Mouse (Mus musculus) forebrain, postnatal 0 days (tissue): ENCODE results near the gene B3galt1. TPM values are rescaled to one million over a fixed set of nuclear protein-coding genes. Genes with fewer than 3 reads are reported as not detected.

Experiments used
- ATAC-seq: fragments of 200-750 bp; cut with Nextera tagmentation; 2 replicates; pipeline ENCODE4 v1.8.0; 2017; ENCODE audit warnings: mild to moderate bottlenecking, moderate library complexity
- DNase-seq: peaks from one replicate; pipeline ENCODE4 v3.0.0-alpha.2; 2015
- H3K27ac ChIP-seq: fragments of 300-500 bp; sonication (generic); 2 replicates; pipeline ENCODE4 v1.5.1; 2014; ENCODE audit warnings: low read depth, mild to moderate bottlenecking, antibody characterized with exemption, low read length, moderate library complexity, mixed read lengths
- H3K27me3 ChIP-seq: fragments of 300-500 bp; sonication (generic); 2 replicates; pipeline ENCODE4 v1.6.1; 2014; ENCODE audit warnings: mild to moderate bottlenecking, low read length, mixed read lengths; ENCODE audit not compliant: insufficient read depth
- H3K36me3 ChIP-seq: fragments of 300-500 bp; sonication (generic); 2 replicates; pipeline ENCODE4 v1.6.1; 2014; ENCODE audit warnings: mild to moderate bottlenecking, moderate library complexity; ENCODE audit not compliant: insufficient read depth
- H3K4me1 ChIP-seq: fragments of 300-500 bp; sonication (generic); 2 replicates; pipeline ENCODE4 v1.6.1; 2014; ENCODE audit warnings: antibody characterized with exemption; ENCODE audit not compliant: insufficient read depth
- H3K4me2 ChIP-seq: fragments of 300-500 bp; sonication (generic); 2 replicates; pipeline ENCODE4 v1.6.1; 2014; ENCODE audit warnings: low read depth, mild to moderate bottlenecking, moderate library complexity
- H3K4me3 ChIP-seq: fragments of 300-500 bp; sonication (generic); 2 replicates; pipeline ENCODE4 v1.5.1; 2014; ENCODE audit warnings: low read depth, low read length, mixed read lengths
- H3K9ac ChIP-seq: fragments of 300-500 bp; sonication (generic); 2 replicates; pipeline ENCODE4 v1.6.1; 2014; ENCODE audit warnings: mild to moderate bottlenecking
- H3K9me3 ChIP-seq: fragments of 300-500 bp; sonication (generic); 2 replicates; pipeline ENCODE4 v1.6.1; 2016; ENCODE audit warnings: low read length
- CTCF ChIP-seq: sonication (generic); IDR thresholded peaks from 2 replicates; pipeline ENCODE4 v1.5.1; 2016; ENCODE audit warnings: antibody characterized with exemption, control low read depth, low read depth
- WGBS: fragments of 180-500 bp; shearing (Covaris S2); extraction: QIAGEN DNeasy Blood & Tissue Kit; methylation state at CpG from one replicate; pipeline ENCODE4 v1.1.7; 2014; 5-methylcytosine and 5-hydroxymethylcytosine counted together
- polyA plus RNA-seq: library from polyadenylated mRNA; unstranded; fragments of >200 nt; fragmentation: Nextera tagmentation; extraction: Ambion mirVana; gene quantifications from 2 replicates; pipeline ENCODE4 v1.2.1, GENCODE M21; 2015
- total RNA-seq: library from RNA; depleted of rRNA; stranded (reverse); fragments of >200 nt; gene quantifications from 2 replicates; pipeline ENCODE4 v1.2.3, GENCODE M21; 2014

Gene B3galt1
- total and polyA plus RNA-seq, 2 experiments from 2014 or later = 12.8 to 55.2 TPM

DNA sequence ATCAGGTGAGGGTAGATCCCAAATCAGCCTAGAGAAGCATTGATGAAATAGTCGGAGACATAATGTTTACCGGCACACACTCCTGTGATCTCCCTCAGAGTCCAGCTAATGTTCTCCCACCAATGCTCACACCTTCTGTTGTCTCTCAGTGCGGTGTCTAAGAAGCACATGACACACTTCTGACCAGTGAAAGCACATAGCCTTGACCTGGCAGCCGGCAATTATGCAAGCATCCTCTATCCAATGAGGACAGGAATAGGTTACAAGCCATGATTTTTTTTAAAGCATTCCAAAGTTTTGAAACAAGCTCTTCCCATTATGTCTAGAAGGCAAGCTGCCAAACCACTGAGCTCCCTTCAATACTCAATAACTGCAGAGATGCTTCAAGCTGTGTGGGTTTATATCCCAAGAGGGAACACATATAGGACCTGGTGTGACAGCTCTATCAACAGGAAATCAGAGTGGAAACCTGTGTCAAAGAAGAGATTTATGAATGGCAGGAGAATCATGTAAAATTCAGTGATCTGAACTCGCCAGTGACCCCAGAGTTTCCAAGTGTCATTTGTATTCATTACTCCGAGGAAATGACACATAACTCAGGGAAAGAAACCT, 456.0 kb downstream of the B3galt1 start:
- no peak overlapping the region for H3K27ac ChIP-seq
- DNase-seq (no peak), ATAC-seq (no peak)
- no peak overlapping the region for H3K4me2 ChIP-seq
- H3K4me1 ChIP-seq = no peaks in the 10 kb centered on the region
- no peak overlapping the region for H3K4me3 ChIP-seq
- H3K36me3 ChIP-seq = no peaks in the 10 kb centered on the region
- no peaks in the 10 kb centered on the region for H3K27me3 ChIP-seq
- no peaks in the 10 kb centered on the region for H3K9me3 ChIP-seq
- 89% methylated on average over 6 of the region's 6 CpGs for WGBS
- no peak for TF ChIP-seq CTCF
- no peak overlapping the region for H3K9ac ChIP-seq

DNA sequence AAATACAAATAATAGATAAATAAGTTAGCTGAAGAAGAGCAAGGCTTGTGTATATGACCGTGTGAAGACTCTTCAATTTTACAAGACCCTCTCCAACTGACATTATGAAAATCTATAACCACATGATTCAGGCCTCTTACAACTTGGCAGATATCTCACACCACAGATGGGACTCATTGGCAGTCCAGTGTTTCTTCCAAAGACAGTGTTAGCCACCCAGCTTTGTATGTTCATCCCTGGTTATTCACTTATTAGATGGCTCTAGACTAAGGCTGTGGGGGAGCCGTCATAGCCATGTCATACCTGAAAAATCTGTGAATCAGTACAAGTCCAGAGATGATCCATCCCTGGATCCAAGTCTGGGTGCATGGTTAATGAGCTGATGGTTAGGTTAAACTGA, 463.1 kb downstream of the B3galt1 start:
- Histone ChIP-seq H3K4me3 (no peak overlapping the region), H3K9ac (no peak overlapping the region), H3K27me3 (no peaks in the 10 kb centered on the region), H3K9me3 (no peaks in the 10 kb centered on the region), H3K27ac (no peak overlapping the region), H3K4me2 (no peak overlapping the region), H3K36me3 (no peaks in the 10 kb centered on the region), H3K4me1 (no peaks in the 10 kb centered on the region)
- ATAC-seq (no peak), DNase-seq (no peak)
- WGBS = 90% methylated on average over 2 of the region's 2 CpGs
- no peak for TF ChIP-seq CTCF

DNA sequence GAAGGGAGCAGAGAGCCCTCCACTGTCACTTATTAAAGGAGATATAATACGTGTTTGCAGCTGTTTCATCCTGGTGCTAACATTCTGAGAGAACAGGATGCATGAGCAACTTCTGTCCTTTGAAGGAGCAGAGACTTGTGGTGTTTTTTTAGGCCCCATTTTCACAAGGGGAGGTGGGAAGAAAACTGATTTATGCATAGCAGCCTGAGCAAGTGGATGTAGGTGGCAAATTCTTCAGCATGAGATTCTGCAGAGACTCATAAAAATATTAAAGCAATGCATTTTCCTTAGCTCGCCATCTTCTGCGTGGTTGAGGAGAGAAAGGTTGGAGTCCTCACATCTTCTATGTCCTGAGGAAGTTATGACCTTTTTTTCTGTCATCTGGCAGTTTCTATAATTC, 469.0 kb downstream of the B3galt1 start:
- Histone ChIP-seq H3K4me1 (no peaks in the 10 kb centered on the region), H3K36me3 (no peaks in the 10 kb centered on the region), H3K27me3 (no peaks in the 10 kb centered on the region), H3K9me3 (no peaks in the 10 kb centered on the region), H3K4me2 (no peak overlapping the region), H3K9ac (no peak overlapping the region), H3K4me3 (no peak overlapping the region), H3K27ac (no peak overlapping the region)
- no peak for TF ChIP-seq CTCF
- ATAC-seq = no peak
- no peak for DNase-seq
- WGBS = 95% methylated on average over 3 of the region's 3 CpGs

DNA sequence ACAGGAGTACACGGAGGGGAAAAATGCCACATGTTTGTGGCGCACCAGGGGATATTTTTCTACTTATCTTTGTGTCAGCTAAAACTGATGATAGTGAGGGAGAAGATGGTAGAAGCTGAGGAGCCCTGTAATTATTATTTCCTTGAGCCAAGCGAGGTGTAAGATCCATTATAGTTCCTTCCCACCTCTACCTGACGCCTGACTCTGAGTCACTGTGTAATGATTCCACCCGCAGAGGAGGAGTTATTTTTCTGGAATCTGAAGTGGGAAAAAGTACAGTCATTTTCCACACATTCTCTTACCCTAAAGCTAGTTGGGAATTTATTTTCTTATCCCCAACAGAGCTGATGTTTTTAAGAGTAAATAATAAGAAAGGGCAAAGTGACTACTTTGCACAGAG, 475.1 kb downstream of the B3galt1 start:
- ATAC-seq (no peak), DNase-seq (no peak)
- WGBS = 82% methylated on average over 5 of the region's 5 CpGs
- Histone ChIP-seq H3K4me1 (no peaks in the 10 kb centered on the region), H3K4me2 (no peak overlapping the region), H3K27ac (no peak overlapping the region), H3K9me3 (no peaks in the 10 kb centered on the region), H3K36me3 (no peaks in the 10 kb centered on the region), H3K9ac (no peak overlapping the region), H3K4me3 (no peak overlapping the region), H3K27me3 (no peaks in the 10 kb centered on the region)
- TF ChIP-seq CTCF = no peak

DNA sequence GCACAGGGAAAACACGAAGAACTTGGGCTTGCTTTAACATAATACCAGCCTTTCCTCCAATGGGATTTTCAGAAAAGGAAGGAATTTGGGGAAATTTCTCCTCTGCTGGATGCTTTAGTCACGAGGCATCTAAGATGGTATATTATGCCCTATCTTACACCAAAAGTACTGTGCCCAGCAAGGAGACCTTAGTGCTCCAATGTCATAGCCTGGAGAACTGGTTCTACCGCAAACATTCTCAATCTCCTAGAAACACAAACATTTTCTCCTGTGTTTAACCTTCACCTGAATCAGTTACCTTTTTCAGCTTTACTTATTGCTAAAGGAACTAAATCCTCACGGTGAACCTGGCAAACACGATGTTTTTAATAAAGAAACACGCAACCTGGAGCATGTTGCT, 486.8 kb downstream of the B3galt1 start:
- no peaks in the 10 kb centered on the region for H3K9me3 ChIP-seq
- DNase-seq (no peak), ATAC-seq (no peak)
- no peaks in the 10 kb centered on the region for H3K4me1 ChIP-seq
- no peak overlapping the region for H3K27ac ChIP-seq
- no peak for TF ChIP-seq CTCF
- no peak overlapping the region for H3K4me2 ChIP-seq
- H3K36me3 ChIP-seq = no peaks in the 10 kb centered on the region
- no peaks in the 10 kb centered on the region for H3K27me3 ChIP-seq
- H3K4me3 ChIP-seq = no peak overlapping the region
- 89% methylated on average over 6 of the region's 6 CpGs for WGBS
- no peak overlapping the region for H3K9ac ChIP-seq

DNA sequence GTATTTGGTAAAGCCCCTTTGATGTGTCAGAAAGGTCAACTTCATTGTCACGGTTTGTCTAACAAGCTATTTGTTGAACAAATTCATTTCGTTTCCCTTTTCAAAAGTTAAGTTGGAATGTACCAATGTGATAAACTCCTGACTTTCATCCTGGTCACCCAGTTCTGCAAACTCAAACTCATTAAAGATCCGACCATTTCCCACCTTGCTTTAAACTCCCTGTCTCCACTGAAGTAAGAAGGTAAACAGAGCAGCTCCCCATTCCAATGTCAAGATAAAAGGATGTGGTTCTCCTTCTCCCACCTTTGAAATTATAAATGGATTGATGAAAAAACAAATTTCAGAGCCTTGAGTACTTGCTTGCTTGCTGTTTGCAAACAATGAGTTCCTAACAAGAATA, 487.6 kb downstream of the B3galt1 start:
- no peak for DNase-seq
- H3K27me3 ChIP-seq = no peaks in the 10 kb centered on the region
- no peak overlapping the region for H3K27ac ChIP-seq
- no peaks in the 10 kb centered on the region for H3K36me3 ChIP-seq
- TF ChIP-seq CTCF = no peak
- no peaks in the 10 kb centered on the region for H3K4me1 ChIP-seq
- H3K9ac ChIP-seq = no peak overlapping the region
- no peak for ATAC-seq
- WGBS = 70% methylated on average over 3 of the region's 3 CpGs
- no peak overlapping the region for H3K4me3 ChIP-seq
- no peaks in the 10 kb centered on the region for H3K9me3 ChIP-seq
- no peak overlapping the region for H3K4me2 ChIP-seq

DNA sequence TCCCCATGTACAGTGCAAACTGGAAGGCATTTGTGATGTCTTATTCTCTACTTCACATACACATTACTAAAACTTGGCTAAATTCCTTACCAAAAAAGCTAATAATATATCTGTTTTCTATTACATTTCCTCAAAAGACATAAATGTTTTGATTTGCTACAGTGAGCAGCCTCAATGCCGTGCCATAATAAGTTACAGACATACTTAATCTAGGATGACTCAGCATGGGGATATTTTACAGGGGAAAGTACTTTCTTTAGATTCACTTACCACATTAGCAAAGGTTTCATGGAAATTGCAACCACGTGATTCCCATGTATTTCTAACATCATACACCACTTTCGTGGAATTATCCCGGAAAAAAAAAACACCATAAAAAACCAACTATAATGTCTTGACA, 495.7 kb downstream of the B3galt1 start:
- H3K27ac ChIP-seq = no peak overlapping the region
- no peak for TF ChIP-seq CTCF
- 89% methylated on average over 4 of the region's 4 CpGs for WGBS
- H3K9me3 ChIP-seq = no peaks in the 10 kb centered on the region
- no peak overlapping the region for H3K4me2 ChIP-seq
- ATAC-seq (no peak), DNase-seq (no peak)
- H3K27me3 ChIP-seq = no peaks in the 10 kb centered on the region
- no peak overlapping the region for H3K9ac ChIP-seq
- no peak overlapping the region for H3K4me3 ChIP-seq
- no peaks in the 10 kb centered on the region for H3K4me1 ChIP-seq
- no peaks in the 10 kb centered on the region for H3K36me3 ChIP-seq
